Mouse (Mus musculus) CD4-positive, CD25-positive, alpha-beta regulatory T cell, adult 2 months (primary cell): ENCODE results near the gene Cuedc2.

Experiments
- DNase-seq: peaks from one replicate; pipeline ENCODE4 v3.0.0-alpha.2; 2012; ENCODE audit warnings: low read depth, low spot score

Cuedc2 gene

GRCm38 (mm10) chr19:46306751-46307289 is 31.7 kb downstream of the Cuedc2 start:
- no peak for DNase-seq

GRCm38 (mm10) chr19:46306268-46306610 is 32.3 kb downstream of the Cuedc2 start:
- DNase-seq, result peak; percentile 12

- DNase-seq, result peak; percentile 96
Observed at GRCm38 (mm10) chr19:46305432-46306267, 32.9 kb downstream of the Cuedc2 start.

GRCm38 (mm10) chr19:46304908-46305333 is 33.6 kb downstream of the Cuedc2 start:
- DNase-seq, result no peak

GRCm38 (mm10) chr19:46304216-46304841 is 34.2 kb downstream of the Cuedc2 start, which contains the start of gene Nfkb2:
Gene Nfkb2 (plus strand): TSS chr19:46304320.
- DNase-seq, result peak; percentile 95

GRCm38 (mm10) chr19:46303251-46304215 is 35.0 kb downstream of the Cuedc2 start:
- DNase-seq, result no peak

- no peak for DNase-seq
Observed at GRCm38 (mm10) chr19:46302551-46302950, 36.0 kb downstream of the Cuedc2 start.

- DNase-seq, result no peak
Observed at GRCm38 (mm10) chr19:46300294-46301045, 38.0 kb downstream of the Cuedc2 start.

- DNase-seq, result no peak
Observed at GRCm38 (mm10) chr19:46296938-46297337, 41.6 kb downstream of the Cuedc2 start.

GRCm38 (mm10) chr19:46290535-46291105 is 47.9 kb downstream of the Cuedc2 start:
- DNase-seq, result no peak

- DNase-seq, result no peak
Observed at GRCm38 (mm10) chr19:46287566-46287965, 50.9 kb downstream of the Cuedc2 start.

GRCm38 (mm10) chr19:46286926-46287325 is 51.6 kb downstream of the Cuedc2 start:
- no peak for DNase-seq

GRCm38 (mm10) chr19:46286047-46286446 is 52.5 kb downstream of the Cuedc2 start:
- DNase-seq, result no peak

GRCm38 (mm10) chr19:46285631-46286030 is 52.9 kb downstream of the Cuedc2 start:
- DNase-seq, result no peak

- no peak for DNase-seq
Observed at GRCm38 (mm10) chr19:46284686-46285085, 53.8 kb downstream of the Cuedc2 start.

GRCm38 (mm10) chr19:46282081-46282849 is 56.2 kb downstream of the Cuedc2 start:
- DNase-seq, result no peak
